Mouse (Mus musculus): ENCODE results near the gene Zmat5. TPM values are rescaled to one million over a fixed set of nuclear protein-coding genes. Genes with fewer than 3 reads are reported as not detected.

Zmat5 gene
- total and polyA plus RNA-seq, 2 experiments from 2014 or later = 28.2 to 43.5 TPM

- H3K4me3 ChIP-seq (ENCODE audit: low read depth, low read length) = no peak overlapping the region
- H3K4me2 ChIP-seq (ENCODE audit: low read depth, low read length, poor library complexity, severe bottlenecking) = no peak overlapping the region
- peak; percentile 54 for TF ChIP-seq CTCF (IDR thresholded peaks at IDR 0.05)
- DNase-seq (ENCODE audit: low spot score) (no peak), ATAC-seq (ENCODE audit: low FRiP score) (no peak)
- WGBS = 98% methylated on average over 3 of the region's 3 CpGs
- no peak overlapping the region for H3K9ac ChIP-seq (replicated peaks; ENCODE audit: low read length, poor library complexity, severe bottlenecking)
- H3K4me1 ChIP-seq (ENCODE audit: insufficient read depth, low read length) = no peaks in the 10 kb centered on the region
- H3K27ac ChIP-seq (ENCODE audit: low read depth, low read length) = no peak overlapping the region
- peaks cover 9% of the 10 kb centered on the region; the same call in 1 of the 2 replicates for H3K27me3 ChIP-seq (ENCODE audit: insufficient read depth, low read length)
- H3K9me3 ChIP-seq (ENCODE audit: low read length) = no peaks in the 10 kb centered on the region
- no peaks in the 10 kb centered on the region for H3K36me3 ChIP-seq (ENCODE audit: insufficient read depth, low read length)
Observed at GRCm38 (mm10) chr11:4754036-4754435, 49.6 kb downstream of the Zmat5 start.

GRCm38 (mm10) chr11:4754867-4755266, 50.4 kb downstream of the Zmat5 start:
- TF ChIP-seq CTCF (IDR thresholded peaks at IDR 0.05) = no peak
- no peak for ATAC-seq (ENCODE audit: low FRiP score)
- Histone ChIP-seq H3K9ac (replicated peaks; ENCODE audit: low read length, poor library complexity, severe bottlenecking) (no peak overlapping the region), H3K27me3 (ENCODE audit: insufficient read depth, low read length) (peaks cover 3% of the 10 kb centered on the region; the same call in 1 of the 2 replicates), H3K4me1 (ENCODE audit: insufficient read depth, low read length) (no peaks in the 10 kb centered on the region), H3K4me3 (ENCODE audit: low read depth, low read length) (no peak overlapping the region), H3K36me3 (ENCODE audit: insufficient read depth, low read length) (no peaks in the 10 kb centered on the region), H3K4me2 (ENCODE audit: low read depth, low read length, poor library complexity, severe bottlenecking) (no peak overlapping the region), H3K9me3 (ENCODE audit: low read length) (no peaks in the 10 kb centered on the region), H3K27ac (ENCODE audit: low read depth, low read length) (no peak overlapping the region)
- no peak for DNase-seq (ENCODE audit: low spot score)
- WGBS = 79% methylated on average over 11 of the region's 11 CpGs

GRCm38 (mm10) chr11:4756460-4756859, 52.0 kb downstream of the Zmat5 start:
- no peak overlapping the region for H3K9ac ChIP-seq (replicated peaks; ENCODE audit: low read length, poor library complexity, severe bottlenecking)
- no peak overlapping the region for H3K4me3 ChIP-seq (ENCODE audit: low read depth, low read length)
- ATAC-seq (ENCODE audit: low FRiP score) = no peak
- no peaks in the 10 kb centered on the region for H3K9me3 ChIP-seq (ENCODE audit: low read length)
- 88% methylated on average over 9 of the region's 9 CpGs for WGBS
- H3K4me1 ChIP-seq (ENCODE audit: insufficient read depth, low read length) = 0 out of 2 replicates have a peak, but pooled peaks cover under 1% of the 10 kb centered on the region
- no peak overlapping the region for H3K27ac ChIP-seq (ENCODE audit: low read depth, low read length)
- no peak overlapping the region for H3K4me2 ChIP-seq (ENCODE audit: low read depth, low read length, poor library complexity, severe bottlenecking)
- H3K27me3 ChIP-seq (ENCODE audit: insufficient read depth, low read length) = no peaks in the 10 kb centered on the region
- no peak for DNase-seq (ENCODE audit: low spot score)
- H3K36me3 ChIP-seq (ENCODE audit: insufficient read depth, low read length) = no peaks in the 10 kb centered on the region
- TF ChIP-seq CTCF (IDR thresholded peaks at IDR 0.05) = no peak

GRCm38 (mm10) chr11:4756984-4757788, 52.7 kb downstream of the Zmat5 start:
- Histone ChIP-seq H3K9me3 (ENCODE audit: low read length) (no peaks in the 10 kb centered on the region), H3K9ac (replicated peaks; ENCODE audit: low read length, poor library complexity, severe bottlenecking) (no peak overlapping the region), H3K4me2 (ENCODE audit: low read depth, low read length, poor library complexity, severe bottlenecking) (no peak overlapping the region), H3K36me3 (ENCODE audit: insufficient read depth, low read length) (no peaks in the 10 kb centered on the region), H3K27me3 (ENCODE audit: insufficient read depth, low read length) (no peaks in the 10 kb centered on the region), H3K4me3 (ENCODE audit: low read depth, low read length) (no peak overlapping the region), H3K27ac (ENCODE audit: low read depth, low read length) (no peak overlapping the region), H3K4me1 (ENCODE audit: insufficient read depth, low read length) (peaks cover 4% of the 10 kb centered on the region; the same call in 1 of the 2 replicates)
- WGBS = 72% methylated on average over 11 of the region's 11 CpGs
- DNase-seq (ENCODE audit: low spot score) (no peak), ATAC-seq (ENCODE audit: low FRiP score) (no peak)
- no peak for TF ChIP-seq CTCF (IDR thresholded peaks at IDR 0.05)

- Histone ChIP-seq H3K27me3 (ENCODE audit: insufficient read depth, low read length) (no peaks in the 10 kb centered on the region), H3K27ac (ENCODE audit: low read depth, low read length) (no peak overlapping the region), H3K4me3 (ENCODE audit: low read depth, low read length) (no peak overlapping the region), H3K4me2 (ENCODE audit: low read depth, low read length, poor library complexity, severe bottlenecking) (no peak overlapping the region), H3K36me3 (ENCODE audit: insufficient read depth, low read length) (no peaks in the 10 kb centered on the region), H3K9ac (replicated peaks; ENCODE audit: low read length, poor library complexity, severe bottlenecking) (no peak overlapping the region), H3K4me1 (ENCODE audit: insufficient read depth, low read length) (peaks cover 4% of the 10 kb centered on the region; the same call in 1 of the 2 replicates), H3K9me3 (ENCODE audit: low read length) (no peaks in the 10 kb centered on the region)
- ATAC-seq (ENCODE audit: low FRiP score) (no peak), DNase-seq (ENCODE audit: low spot score) (no peak)
- TF ChIP-seq CTCF (IDR thresholded peaks at IDR 0.05) = no peak
- 47% methylated on average over 4 of the region's 4 CpGs for WGBS
Observed at GRCm38 (mm10) chr11:4757789-4758158, 53.3 kb downstream of the Zmat5 start.

- no peaks in the 10 kb centered on the region for H3K36me3 ChIP-seq (ENCODE audit: insufficient read depth, low read length)
- peak; percentile 52 for DNase-seq (ENCODE audit: low spot score)
- H3K4me1 ChIP-seq (ENCODE audit: insufficient read depth, low read length) = peaks cover 4% of the 10 kb centered on the region; the same call in 1 of the 2 replicates
Observed at GRCm38 (mm10) chr11:4760438-4760837, 56.0 kb downstream of the Zmat5 start.

More at GRCm38 (mm10) chr11:4760438-4760837, 56.0 kb downstream of the Zmat5 start:
- no peak overlapping the region for H3K27ac ChIP-seq (ENCODE audit: low read depth, low read length)
- no peak for TF ChIP-seq CTCF (IDR thresholded peaks at IDR 0.05)
- no peak overlapping the region for H3K9ac ChIP-seq (replicated peaks; ENCODE audit: low read length, poor library complexity, severe bottlenecking)
- no peaks in the 10 kb centered on the region for H3K9me3 ChIP-seq (ENCODE audit: low read length)
- H3K4me2 ChIP-seq (ENCODE audit: low read depth, low read length, poor library complexity, severe bottlenecking) = no peak overlapping the region
- H3K27me3 ChIP-seq (ENCODE audit: insufficient read depth, low read length) = no peaks in the 10 kb centered on the region
- 31% methylated on average over 4 of the region's 4 CpGs for WGBS
- no peak for ATAC-seq (ENCODE audit: low FRiP score)
- no peak overlapping the region for H3K4me3 ChIP-seq (ENCODE audit: low read depth, low read length)
